Mouse (Mus musculus) small intestine, adult 2 months (tissue): Measurements from ENCODE around the gene Med28. TPM values are rescaled to one million over a fixed set of nuclear protein-coding genes. Genes with fewer than 3 reads are reported as not detected.

Source experiments
- H3K27ac ChIP-seq: fragments of 200-500 bp; 2 replicates; pipeline ENCODE4 v1.5.1; 2012; ENCODE audit warnings: low read depth, low read length, control low read depth, inconsistent platforms; ENCODE audit not compliant: insufficient read depth
- H3K27me3 ChIP-seq: fragments of 200-500 bp; 2 replicates; pipeline ENCODE4 v1.6.1; 2012; ENCODE audit warnings: mild to moderate bottlenecking, moderate library complexity, low read length, inconsistent platforms; ENCODE audit not compliant: control insufficient read depth, insufficient read depth
- H3K36me3 ChIP-seq: fragments of 200-500 bp; 2 replicates; pipeline ENCODE4 v1.6.1; 2012; ENCODE audit warnings: mild to moderate bottlenecking, low read length, control low read depth, inconsistent platforms; ENCODE audit not compliant: control insufficient read depth, insufficient read depth
- H3K4me1 ChIP-seq: fragments of 200-500 bp; 2 replicates; pipeline ENCODE4 v1.6.1; 2012; ENCODE audit warnings: low read length, inconsistent platforms, mixed read lengths; ENCODE audit not compliant: control insufficient read depth, insufficient read depth, insufficient read length
- H3K4me3 ChIP-seq: fragments of 200-500 bp; 2 replicates; pipeline ENCODE4 v1.5.1; 2012; ENCODE audit warnings: low read depth, mild to moderate bottlenecking, control low read depth, inconsistent platforms, low read length, moderate library complexity
- CTCF ChIP-seq: fragments of 200-500 bp; IDR thresholded peaks from 2 replicates; pipeline ENCODE4 v1.5.1; 2012; ENCODE audit warnings: low read depth, mild to moderate bottlenecking, control low read depth, inconsistent platforms, low read length, moderate library complexity, mixed read lengths; ENCODE audit not compliant: insufficient replicate concordance, insufficient read length; ENCODE audit errors: extremely low read depth
- POLR2A ChIP-seq: fragments of 200-500 bp; IDR thresholded peaks from 2 replicates; pipeline ENCODE4 v1.6.1; 2012; ENCODE audit warnings: low read depth, mild to moderate bottlenecking, control low read depth, inconsistent platforms, low read length, moderate library complexity
- WGBS: fragments of 180-500 bp; shearing (Covaris S2); methylation state at CpG from one replicate; pipeline ENCODE4 v1.1.7; 2018; 5-methylcytosine and 5-hydroxymethylcytosine counted together
- polyA plus RNA-seq: library from polyadenylated mRNA; depleted of rRNA; stranded (reverse); fragments of >200 nt; gene quantifications from 2 replicates; pipeline ENCODE4 v1.2.3, GENCODE M21; 2012

Med28 gene
- polyA plus RNA-seq, 1 experiment: 81.3 TPM

GRCm38 (mm10) chr5:45494093-45494755 lies 25.8 kb upstream of the Med28 start:
- 24% methylated on average over 9 of the region's 9 CpGs for WGBS
- Histone ChIP-seq H3K27me3 (no peaks in the 10 kb centered on the region), H3K27ac (peak overlapping the region; percentile 87), H3K4me1 (peaks cover 19% of the 10 kb centered on the region), H3K36me3 (peaks cover 36% of the 10 kb centered on the region), H3K4me3 (peak overlapping the region; percentile 98)
- TF ChIP-seq CTCF: no peak
- no peak for TF ChIP-seq POLR2A

- 60% methylated on average over 3 of the region's 3 CpGs for WGBS
- no peak for TF ChIP-seq POLR2A
- TF ChIP-seq CTCF: no peak
- peak overlapping the region; percentile 13; the same call in 1 of the 2 replicates for H3K4me3 ChIP-seq
- H3K36me3 ChIP-seq: peaks cover 47% of the 10 kb centered on the region
- H3K27ac ChIP-seq: peak overlapping the region; percentile 87
- no peaks in the 10 kb centered on the region for H3K27me3 ChIP-seq
- H3K4me1 ChIP-seq: peaks cover 17% of the 10 kb centered on the region
Observed at GRCm38 (mm10) chr5:45495429-45495975, 24.5 kb upstream of the Med28 start.

- Histone ChIP-seq H3K36me3 (peaks cover 51% of the 10 kb centered on the region), H3K4me1 (peaks cover 17% of the 10 kb centered on the region), H3K27ac (no peak overlapping the region; the same call in 1 of the 2 replicates), H3K4me3 (no peak overlapping the region), H3K27me3 (no peaks in the 10 kb centered on the region)
- TF ChIP-seq POLR2A (no peak), CTCF (no peak)
Observed at GRCm38 (mm10) chr5:45496042-45496441, 24.0 kb upstream of the Med28 start.

GRCm38 (mm10) chr5:45496479-45496878 lies 23.6 kb upstream of the Med28 start:
- peaks cover 13% of the 10 kb centered on the region for H3K4me1 ChIP-seq
- no peak overlapping the region for H3K27ac ChIP-seq
- peaks cover 55% of the 10 kb centered on the region for H3K36me3 ChIP-seq
- no peak for TF ChIP-seq POLR2A
- H3K4me3 ChIP-seq: peak overlapping the region; percentile 23; the same call in 1 of the 2 replicates
- H3K27me3 ChIP-seq: no peaks in the 10 kb centered on the region
- WGBS: 82% methylated on average over 4 of the region's 4 CpGs

- TF ChIP-seq POLR2A: no peak
- TF ChIP-seq CTCF: no peak
- 84% methylated on average over 12 of the region's 12 CpGs for WGBS
- Histone ChIP-seq H3K36me3 (peaks cover 60% of the 10 kb centered on the region), H3K4me3 (peak overlapping the region; percentile 23), H3K27me3 (no peaks in the 10 kb centered on the region), H3K4me1 (peaks cover 13% of the 10 kb centered on the region; the same call in 1 of the 2 replicates), H3K27ac (no peak overlapping the region)
Observed at GRCm38 (mm10) chr5:45496930-45497550, 23.0 kb upstream of the Med28 start.

GRCm38 (mm10) chr5:45497564-45497963 lies 22.5 kb upstream of the Med28 start:
- Histone ChIP-seq H3K36me3 (peaks cover 63% of the 10 kb centered on the region), H3K4me1 (peaks cover 9% of the 10 kb centered on the region; the same call in 1 of the 2 replicates), H3K27me3 (no peaks in the 10 kb centered on the region), H3K27ac (no peak overlapping the region), H3K4me3 (peak overlapping the region; percentile 23; the same call in 1 of the 2 replicates)
- WGBS: 85% methylated on average over 5 of the region's 5 CpGs
- TF ChIP-seq POLR2A: no peak
- TF ChIP-seq CTCF: no peak

- H3K27ac ChIP-seq: no peak overlapping the region
- no peak overlapping the region for H3K4me3 ChIP-seq
- H3K36me3 ChIP-seq: peaks cover 78% of the 10 kb centered on the region
- H3K4me1 ChIP-seq: no peaks in the 10 kb centered on the region
- H3K27me3 ChIP-seq: no peaks in the 10 kb centered on the region
- WGBS: 83% methylated on average over 7 of the region's 7 CpGs
- TF ChIP-seq POLR2A: no peak
- TF ChIP-seq CTCF: no peak
Observed at GRCm38 (mm10) chr5:45510071-45510470, 10.0 kb upstream of the Med28 start.
